Mouse (Mus musculus): ENCODE measurements around the gene Hmgcl.
"Not testable (repeated sequence)": the region's sequence is repeated elsewhere in the genome, so short reads cannot be mapped to it uniquely, and the experiment has no call there.

Gene Hmgcl

GRCm38 (mm10) chr4:135926861-135927260, 19.4 kb upstream of the Hmgcl start:
- DNase-seq (ENCODE audit: low spot score): no peak

- DNase-seq (ENCODE audit: low spot score): no peak
Measured at GRCm38 (mm10) chr4:135928376-135928775, 17.9 kb upstream of the Hmgcl start.

GRCm38 (mm10) chr4:135929405-135929804, 16.8 kb upstream of the Hmgcl start:
- DNase-seq (ENCODE audit: low spot score): no peak

- no peak for DNase-seq (ENCODE audit: low spot score)
Measured at GRCm38 (mm10) chr4:135929828-135930227, 16.4 kb upstream of the Hmgcl start.

GRCm38 (mm10) chr4:135930239-135930638, 16.0 kb upstream of the Hmgcl start:
- DNase-seq (ENCODE audit: low spot score): no peak

- no peak for DNase-seq (ENCODE audit: low spot score)
Measured at GRCm38 (mm10) chr4:135931832-135932231, 14.4 kb upstream of the Hmgcl start.

GRCm38 (mm10) chr4:135934708-135935500, 11.3 kb upstream of the Hmgcl start:
- no peak for DNase-seq (ENCODE audit: low spot score)

GRCm38 (mm10) chr4:135935502-135935901, 10.7 kb upstream of the Hmgcl start:
- DNase-seq (ENCODE audit: low spot score): no peak

- no peak for DNase-seq (ENCODE audit: low spot score)
Measured at GRCm38 (mm10) chr4:135938858-135939257, 7.4 kb upstream of the Hmgcl start.

GRCm38 (mm10) chr4:135941026-135941425, 5.2 kb upstream of the Hmgcl start:
- DNase-seq (ENCODE audit: low spot score): not testable (repeated sequence)

GRCm38 (mm10) chr4:135942193-135942592, 4.1 kb upstream of the Hmgcl start:
- no peak for DNase-seq (ENCODE audit: low spot score)

- no peak for DNase-seq (ENCODE audit: low spot score)
Measured at GRCm38 (mm10) chr4:135943389-135943788, 2.9 kb upstream of the Hmgcl start.

- no peak for DNase-seq (ENCODE audit: low spot score)
Measured at GRCm38 (mm10) chr4:135945706-135946105, 542 bp upstream of the Hmgcl start.

GRCm38 (mm10) chr4:135946659-135947301, 532 bp downstream of the Hmgcl start:
- no peak for DNase-seq (ENCODE audit: low spot score)

- DNase-seq (ENCODE audit: low spot score): no peak
Measured at GRCm38 (mm10) chr4:135948142-135948541, 1.9 kb downstream of the Hmgcl start.

GRCm38 (mm10) chr4:135949475-135949874, 3.2 kb downstream of the Hmgcl start:
- no peak for DNase-seq (ENCODE audit: low spot score)

- no peak for DNase-seq (ENCODE audit: low spot score)
Measured at GRCm38 (mm10) chr4:135949911-135950310, 3.7 kb downstream of the Hmgcl start.

- no peak for DNase-seq (ENCODE audit: low spot score)
Measured at GRCm38 (mm10) chr4:135950365-135950764, 4.1 kb downstream of the Hmgcl start.

GRCm38 (mm10) chr4:135951505-135951904, 5.3 kb downstream of the Hmgcl start:
- no peak for DNase-seq (ENCODE audit: low spot score)

GRCm38 (mm10) chr4:135953179-135953578, 6.9 kb downstream of the Hmgcl start:
- no peak for DNase-seq (ENCODE audit: low spot score)

GRCm38 (mm10) chr4:135954241-135954640, 8.0 kb downstream of the Hmgcl start:
- DNase-seq (ENCODE audit: low spot score): no peak

- no peak for DNase-seq (ENCODE audit: low spot score)
Measured at GRCm38 (mm10) chr4:135955886-135956285, 9.6 kb downstream of the Hmgcl start.

- DNase-seq (ENCODE audit: low spot score): no peak
Measured at GRCm38 (mm10) chr4:135958354-135958753, 12.1 kb downstream of the Hmgcl start.

- no peak for DNase-seq (ENCODE audit: low spot score)
Measured at GRCm38 (mm10) chr4:135960717-135961116, 14.5 kb downstream of the Hmgcl start.

Measured in layer of hippocampus, adult 9-10 months (tissue).